Mouse (Mus musculus) CH12.LX (cell line): ENCODE data around the gene Prkg1.

Experiments used
- CTCF ChIP-seq, 2 experiments: IDR thresholded peaks in 1 of 2; conservative IDR thresholded peaks in 1 of 2; 2 replicates each; pipeline ENCODE4 v1.5.1; 2011 to 2012; ENCODE audit warnings: low read depth in 2 of 2, low read length in 2 of 2, improper control_type of control experiment in 1 of 2, inconsistent platforms in 1 of 2, mild to moderate bottlenecking in 1 of 2, moderate library complexity in 1 of 2
- MAFK ChIP-seq: IDR thresholded peaks from 2 replicates; pipeline ENCODE4 v1.6.1; 2011; ENCODE audit warnings: low read length, improper control_type of control experiment; ENCODE audit not compliant: insufficient replicate concordance
- NRF1 ChIP-seq: IDR thresholded peaks from 2 replicates; pipeline ENCODE4 v1.6.1; 2014; ENCODE audit warnings: low read depth, mild to moderate bottlenecking, inconsistent platforms, low read length, improper control_type of control experiment, moderate library complexity
- RCOR1 ChIP-seq: conservative IDR thresholded peaks from 2 replicates; pipeline ENCODE4 v1.6.1; 2012; ENCODE audit warnings: low read depth, mild to moderate bottlenecking, inconsistent platforms, low read length, improper control_type of control experiment
- USF1 ChIP-seq: IDR thresholded peaks from 2 replicates; pipeline ENCODE4 v1.6.1; 2014; ENCODE audit warnings: low read depth, mild to moderate bottlenecking, inconsistent platforms, low read length, improper control_type of control experiment

DNA sequence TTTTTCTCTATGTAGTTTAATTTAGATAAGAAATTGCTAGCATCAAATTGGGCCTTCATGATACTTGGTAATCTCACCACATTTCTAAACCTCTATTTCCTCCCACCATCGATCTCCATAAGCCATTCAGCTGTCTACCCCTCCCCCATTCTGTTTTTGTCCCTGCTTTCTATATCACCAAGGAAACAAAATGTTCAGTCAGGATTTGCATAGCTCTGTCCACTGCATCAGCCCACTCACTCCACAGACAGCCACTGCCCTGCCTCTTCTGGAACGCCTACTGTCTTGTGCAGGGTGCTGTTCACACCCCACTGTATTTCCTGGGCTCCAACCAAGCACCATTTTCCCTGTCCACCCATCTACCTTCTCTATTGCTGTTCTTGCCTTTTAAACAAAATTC lies 874.5 kb downstream of the Prkg1 start:
- TF ChIP-seq CTCF (conservative IDR thresholded peaks at IDR 0.05 in 1 of 2, IDR thresholded peaks at IDR 0.05 in 1 of 2; ENCODE audit: low read depth in 2 of 2, low read length in 2 of 2): no peak
- TF ChIP-seq NRF1: no peak
- TF ChIP-seq USF1: no peak
- no peak for TF ChIP-seq RCOR1
- TF ChIP-seq MAFK: no peak
